Mouse (Mus musculus): ENCODE data around the gene Usp16. TPM values are rescaled to one million over a fixed set of nuclear protein-coding genes. Genes with fewer than 3 reads are reported as not detected.

Usp16 gene
- total RNA-seq (2023) = 116 TPM

GRCm38 (mm10) chr16:87454419-87455179, at the start of gene Usp16:
Gene Usp16, plus strand, starts transcription at chr16:87454703.

DNA sequence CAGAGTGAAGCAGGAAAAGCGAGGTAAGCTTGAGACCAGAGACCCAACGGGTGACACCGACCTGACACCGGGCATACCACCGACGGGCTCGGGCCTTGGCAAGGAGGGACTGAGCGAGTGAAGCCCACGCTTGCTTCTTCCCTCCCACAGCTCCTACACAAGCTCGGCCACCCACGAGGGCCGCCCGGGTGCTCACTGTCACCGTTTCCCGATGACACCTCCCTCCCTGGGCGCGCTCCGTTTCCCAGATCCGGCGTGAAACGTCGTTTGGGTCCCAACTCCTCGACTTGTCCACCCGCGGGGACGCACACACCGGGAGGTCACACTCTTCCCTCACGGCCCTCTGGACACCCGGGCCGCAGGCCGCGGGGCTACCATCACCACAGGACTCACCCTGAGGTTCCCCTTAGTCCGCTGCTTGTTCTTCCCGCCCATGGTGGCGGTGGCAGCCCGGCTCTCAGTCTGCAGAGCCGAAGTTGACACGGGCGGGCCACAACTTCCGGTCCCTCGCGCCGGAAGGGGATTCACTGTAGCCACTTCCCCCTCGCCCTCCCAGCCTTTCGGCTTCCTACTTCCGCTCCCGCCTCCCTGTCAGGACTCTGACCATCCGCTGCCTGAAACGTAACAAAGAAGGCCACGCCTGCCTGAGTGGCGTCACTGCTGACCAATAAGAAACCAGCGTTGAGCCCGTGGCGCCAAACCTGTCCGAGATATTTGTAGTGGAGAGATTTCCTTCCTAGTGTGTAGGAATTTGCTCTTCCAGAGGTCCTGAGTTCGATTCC, 22.3 kb upstream of the Usp16 start, which contains the start of gene Ltn1:
Gene Ltn1 (minus strand): TSS at position 580 of the 782 bp plus-strand sequence.

DNA sequence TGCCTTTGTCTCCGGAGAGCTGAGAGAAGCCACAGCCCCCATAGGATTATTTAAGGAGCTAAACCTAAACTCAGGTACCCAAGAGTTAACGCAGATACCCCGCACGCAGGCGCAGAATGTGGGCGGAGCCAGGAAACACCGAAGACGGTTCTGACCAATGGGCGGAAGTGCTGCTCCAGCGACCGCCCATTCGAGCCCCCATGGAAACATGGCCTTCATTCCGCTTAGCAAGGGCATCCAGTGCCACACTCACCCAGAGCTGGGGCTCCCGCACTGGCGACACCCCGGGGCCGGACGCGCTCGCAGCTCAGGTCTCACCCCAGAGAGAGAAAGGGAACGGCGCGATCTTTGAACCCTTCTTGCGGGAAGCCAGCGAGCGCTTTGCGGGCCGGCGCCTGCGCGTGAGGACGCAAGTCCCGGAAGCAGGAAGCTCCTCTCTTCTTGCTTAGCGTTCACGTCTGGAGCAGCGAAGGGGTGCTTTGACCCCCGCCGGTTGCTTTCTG, 14.3 kb upstream of the Usp16 start, which contains the start of gene Rwdd2b:
Gene Rwdd2b (minus strand): TSS at position 390 of the 503 bp plus-strand sequence.

GRCm38 (mm10) chr16:87495716-87496447, 41.4 kb downstream of the Usp16 start, which contains the start of gene Cct8:
Gene Cct8, minus strand, starts transcription at chr16:87495873.

Other genes with a start within 250 kb of the Usp16 start
- 22.0 TPM for gene N6amt1, start 100.5 kb upstream of the Usp16 start, total RNA-seq (2023)
- gene Ltn1, start 22.1 kb upstream of the Usp16 start, total RNA-seq (2023) = 43.7 TPM
- gene Rwdd2b, start 14.1 kb upstream of the Usp16 start, total RNA-seq (2023) = 7.1 TPM
- gene Cct8, start 41.2 kb downstream of the Usp16 start, total RNA-seq (2023) = 182 TPM
- not detected for gene Map3k7cl, start 98.6 kb downstream of the Usp16 start, total RNA-seq (2023)
- gene Bach1, start 244.2 kb downstream of the Usp16 start, total RNA-seq (2023) = 32.0 TPM